Mouse (Mus musculus) stomach, postnatal 0 days (tissue): ENCODE results near the gene Usf3.

Experiments
- CTCF ChIP-seq: IDR thresholded peaks from 2 replicates; pipeline ENCODE4 v1.5.1; 2016; ENCODE audit warnings: antibody characterized with exemption, low read depth, mild to moderate bottlenecking, moderate library complexity
- EP300 ChIP-seq: optimal IDR thresholded peaks from 2 replicates; pipeline ENCODE3; 2016; ENCODE audit warnings: antibody characterized with exemption

- TF ChIP-seq EP300 (no peak), CTCF (no peak)
Observed at GRCm38 (mm10) chr16:44237836-44238235, 64.8 kb downstream of the Usf3 start.
